Mouse (Mus musculus): Measurements from ENCODE around the gene Ssu72. TPM values are rescaled to one million over a fixed set of nuclear protein-coding genes. Genes with fewer than 3 reads are reported as not detected.

The Ssu72 gene
- total and polyA plus RNA-seq, 3 experiments: 140 to 267 (median 170) TPM

DNA sequence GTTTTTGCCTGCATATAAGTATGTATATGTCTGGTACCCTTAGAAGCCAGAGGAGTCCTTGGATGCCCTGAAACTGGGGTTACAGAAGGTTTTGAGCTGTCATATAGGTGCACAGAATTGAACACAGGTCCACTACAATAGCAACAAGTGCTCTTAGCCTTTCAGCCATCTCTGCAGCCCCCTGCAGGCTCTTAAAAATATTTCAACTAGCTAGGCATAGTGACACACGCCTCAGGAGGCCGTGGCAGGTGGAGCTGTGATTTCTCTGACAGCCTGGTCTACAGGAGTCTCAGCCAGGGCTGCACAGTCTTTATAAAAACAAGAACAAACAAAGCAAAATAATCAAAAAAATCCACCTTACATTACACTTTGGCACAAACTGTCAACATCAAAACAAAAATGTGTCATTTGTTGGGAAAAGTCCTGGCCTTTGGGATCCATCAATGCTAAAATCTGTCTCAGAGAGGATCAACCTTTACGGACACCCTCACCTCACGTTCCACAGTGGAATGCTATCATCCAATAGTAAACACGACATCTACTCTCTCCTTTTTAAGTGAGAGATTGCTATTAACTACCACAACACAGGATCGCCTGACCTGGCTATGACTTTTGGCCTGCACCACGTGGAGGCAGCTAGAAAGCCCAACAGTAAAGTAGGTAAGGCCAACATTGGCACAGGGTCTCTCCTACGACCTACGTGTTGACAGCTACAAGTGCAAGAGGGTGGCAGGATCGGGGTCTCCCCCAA is 55.4 kb downstream of the Ssu72 start (continued):
- TF ChIP-seq MYB (IDR thresholded peaks at IDR 0.05; ENCODE audit: low read depth, low read length) (no peak), MAFK (IDR thresholded peaks at IDR 0.05; ENCODE audit: borderline replicate concordance, low read depth, low read length) (no peak), KAT2A (conservative IDR thresholded peaks at IDR 0.05; ENCODE audit: low read depth, low read length) (no peak)

DNA sequence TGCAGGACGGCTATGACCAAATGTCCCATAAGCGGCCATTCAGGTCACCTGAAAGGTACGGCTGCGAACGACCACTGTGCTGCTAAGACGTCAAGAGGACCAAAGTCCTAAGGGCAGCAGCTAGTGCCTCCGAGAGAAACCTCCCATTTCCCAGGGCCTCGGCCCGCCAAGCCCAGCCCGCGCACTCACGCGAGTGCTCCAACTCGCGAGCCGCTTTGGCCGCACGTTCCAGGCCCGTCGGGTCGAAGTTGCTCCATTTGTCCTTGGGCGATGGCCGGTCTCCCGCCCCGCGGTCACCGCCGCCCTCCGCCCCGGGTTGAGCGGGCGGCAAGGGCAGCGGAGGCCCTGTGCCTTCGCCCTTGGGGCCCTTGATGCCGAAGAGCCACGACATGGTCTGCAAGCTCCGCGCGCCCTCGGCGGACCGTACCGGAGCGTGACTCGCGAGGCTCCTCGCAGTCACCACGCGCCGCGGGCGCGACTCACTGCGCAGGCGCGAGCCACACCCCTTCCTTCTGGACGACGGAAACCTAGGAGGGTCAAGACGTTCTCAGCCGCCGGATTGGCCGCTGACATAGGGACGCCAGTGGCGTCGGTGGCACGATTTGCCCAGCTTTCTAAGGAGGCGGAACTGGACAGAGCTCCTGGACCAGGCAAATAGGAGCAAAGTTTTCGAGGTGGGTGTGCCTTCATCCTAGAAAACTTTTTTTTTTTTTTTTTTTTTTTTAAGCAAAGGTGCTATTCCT is 56.2 kb downstream of the Ssu72 start, which contains the start of gene Atad3a:
Gene Atad3a, minus strand, starts transcription at position 481 of the 743 bp plus-strand sequence.
- Histone ChIP-seq H3K36me3 (ENCODE audit: control insufficient read depth in 1 of 2, insufficient read depth in 2 of 2, low read length in 2 of 2) (peaks cover under 1 to 18% of the 10 kb centered on the region in 2 experiments), H3K4me3 (ENCODE audit: control insufficient read depth in 1 of 2, insufficient read depth in 1 of 2, low read depth in 2 of 2, low read length in 2 of 2) (peak within 1 kb of the TSS; percentile 89 to 91), H3K9ac (ENCODE audit: control insufficient read depth, low read depth, low read length, poor library complexity, severe bottlenecking) (peak within 1 kb of the TSS; percentile 92), H3K79me2 (ENCODE audit: control insufficient read depth, insufficient read depth, low read length, poor library complexity) (peaks cover 44% of the 10 kb centered on the region), H3K27me3 (ENCODE audit: control insufficient read depth in 1 of 2, insufficient read depth in 2 of 2, low read length in 2 of 2) (no peaks in the 10 kb centered on the region), H3K27ac (ENCODE audit: control insufficient read depth, low read depth, low read length) (peak within 1 kb of the TSS; percentile 63), H3K9me3 (replicated peaks; ENCODE audit: insufficient read depth, low read length) (no peaks in the 10 kb centered on the region), H3K4me1 (ENCODE audit: control insufficient read depth in 1 of 2, insufficient read depth in 2 of 2, low read length in 2 of 2) (peaks cover 4 to 16% of the 10 kb centered on the region in 2 experiments)
- TF ChIP-seq ELF1 (IDR thresholded peaks at IDR 0.05; ENCODE audit: low read depth, low read length) (peak; percentile 85), HCFC1 (IDR thresholded peaks at IDR 0.05; ENCODE audit: low read depth, low read length) (peak; percentile 91), MXI1 (IDR thresholded peaks at IDR 0.05; ENCODE audit: low read depth, low read length) (peak; percentile 97), POLR2AphosphoS2 (IDR thresholded peaks at IDR 0.05; ENCODE audit: low read length) (peak; percentile 89), NELFE (IDR thresholded peaks at IDR 0.05; ENCODE audit: low read depth, low read length) (peak; percentile 94), MYB (IDR thresholded peaks at IDR 0.05; ENCODE audit: low read depth, low read length) (no peak), MAFK (IDR thresholded peaks at IDR 0.05; ENCODE audit: borderline replicate concordance, low read depth, low read length) (no peak), ZKSCAN1 (IDR thresholded peaks at IDR 0.05; ENCODE audit: low read depth, low read length) (no peak; the same call in 1 of the 2 replicates), TBP (IDR thresholded peaks at IDR 0.05; ENCODE audit: low read depth, low read length) (peak; percentile 77), MYC (IDR thresholded peaks at IDR 0.05; ENCODE audit: low read depth, low read length) (peak; percentile 95), JUND (IDR thresholded peaks at IDR 0.05; ENCODE audit: low read depth, low read length) (no peak), KAT2A (conservative IDR thresholded peaks at IDR 0.05; ENCODE audit: low read depth, low read length) (peak; percentile 68), USF2 (IDR thresholded peaks at IDR 0.05; ENCODE audit: borderline replicate concordance in 1 of 2, insufficient read depth in 1 of 2, low read depth in 1 of 2, low read length in 2 of 2) (no peak), TCF12 (IDR thresholded peaks at IDR 0.05; ENCODE audit: low read depth, low read length) (peak; percentile 64), EP300 (IDR thresholded peaks at IDR 0.05; ENCODE audit: low read depth in 1 of 2, low read length in 2 of 2) (no peak), ETS1 (IDR thresholded peaks at IDR 0.05; ENCODE audit: low read depth, low read length) (0 out of 2 replicates have a peak, but pooled peaks have one; percentile 17), GABPA (IDR thresholded peaks at IDR 0.05; ENCODE audit: low read depth, low read length) (no peak), CHD1 (IDR thresholded peaks at IDR 0.05; ENCODE audit: low read depth, low read length) (peak; percentile 7; the same call in 1 of the 2 replicates), CHD2 (IDR thresholded peaks at IDR 0.05; ENCODE audit: low read length) (no peak), ZMIZ1 (IDR thresholded peaks at IDR 0.05; ENCODE audit: low read depth, low read length) (peak; percentile 79), POLR2A (IDR thresholded peaks at IDR 0.05; ENCODE audit: control insufficient read depth in 1 of 2, insufficient read depth in 1 of 2, low read depth in 1 of 2, low read length in 2 of 2, poor library complexity in 1 of 2) (peak; percentile 89 to 96), ZNF384 (IDR thresholded peaks at IDR 0.05; ENCODE audit: low read depth, low read length) (peak; percentile 100), MAX (IDR thresholded peaks at IDR 0.05; ENCODE audit: low read length) (peak; percentile 96), NRF1 (IDR thresholded peaks at IDR 0.05; ENCODE audit: insufficient read depth, low read depth, low read length, poor library complexity, severe bottlenecking) (peak; percentile 93), USF1 (IDR thresholded peaks at IDR 0.05; ENCODE audit: low read depth, low read length) (peak; percentile 39; the same call in 1 of the 2 replicates), SIN3A (IDR thresholded peaks at IDR 0.05; ENCODE audit: low read length) (peak; percentile 90)
- DNase-seq (ENCODE audit: low read depth, low spot score): peak; percentile 99

Measured in MEL (cell line).